Mouse (Mus musculus): ENCODE data around the gene Dynll1. TPM values are rescaled to one million over a fixed set of nuclear protein-coding genes. Genes with fewer than 3 reads are reported as not detected.

Gene Dynll1
- 1,324 and 1,567 TPM in 2 replicates for polyA plus RNA-seq (2015; fragmentation: Nextera tagmentation; extraction: Ambion mirVana)

GRCm38 (mm10) chr5:115300792-115301614, at the start of gene Dynll1:
Gene Dynll1 (minus strand): TSS chr5:115300999.
- peaks cover 15% of the 10 kb centered on the region for H3K36me3 ChIP-seq
- peak; percentile 98 for ATAC-seq (ENCODE audit: insufficient read depth, low FRiP score, low read depth)
- peaks cover 26% of the 10 kb centered on the region for H3K4me1 ChIP-seq
- peak within 1 kb of the TSS; percentile 95 for H3K27ac ChIP-seq
- no peaks in the 10 kb centered on the region for H3K9me3 ChIP-seq
- no peaks in the 10 kb centered on the region for H3K27me3 ChIP-seq (replicated peaks)
- WGBS = under 1% methylated on average over 66 of the region's 66 CpGs
- H3K4me3 ChIP-seq (replicated peaks) = peak within 1 kb of the TSS; percentile 95
- H3K4me2 ChIP-seq = peak within 1 kb of the TSS; percentile 83
- H3K9ac ChIP-seq = peak within 1 kb of the TSS; percentile 95

GRCm38 (mm10) chr5:115349225-115349555, 48.4 kb upstream of the Dynll1 start:
- peaks cover 10% of the 10 kb centered on the region for H3K4me1 ChIP-seq
- H3K27me3 ChIP-seq (replicated peaks) = no peaks in the 10 kb centered on the region
- ATAC-seq (ENCODE audit: insufficient read depth, low FRiP score, low read depth) = peak; percentile 16; the same call in 1 of the 2 replicates
- peaks cover 14% of the 10 kb centered on the region for H3K36me3 ChIP-seq
- peak overlapping the region; percentile 60; the same call in 1 of the 2 replicates for H3K9ac ChIP-seq
- peak overlapping the region; percentile 75 for H3K4me2 ChIP-seq
- H3K4me3 ChIP-seq (replicated peaks) = peak overlapping the region; percentile 93
- H3K9me3 ChIP-seq = no peaks in the 10 kb centered on the region
- 1% methylated on average over 18 of the region's 18 CpGs for WGBS
- peak overlapping the region; percentile 90 for H3K27ac ChIP-seq

GRCm38 (mm10) chr5:115348546-115349224, 47.9 kb upstream of the Dynll1 start, which contains the start of gene Cox6a1:
Gene Cox6a1 (minus strand): TSS chr5:115348981.
- WGBS = under 1% methylated on average over 73 of the region's 74 CpGs

GRCm38 (mm10) chr5:115347564-115347963, 46.8 kb upstream of the Dynll1 start:
- H3K9me3 ChIP-seq = no peaks in the 10 kb centered on the region
- no peaks in the 10 kb centered on the region for H3K27me3 ChIP-seq (replicated peaks)
- H3K36me3 ChIP-seq = peaks cover 30% of the 10 kb centered on the region
- H3K4me1 ChIP-seq = peaks cover 10% of the 10 kb centered on the region
- H3K4me2 ChIP-seq = peak overlapping the region; percentile 75
- H3K27ac ChIP-seq = no peak overlapping the region
- peak overlapping the region; percentile 93 for H3K4me3 ChIP-seq (replicated peaks)
- 0 out of 2 replicates have a peak, but pooled peaks have one; percentile 51 for ATAC-seq (ENCODE audit: insufficient read depth, low FRiP score, low read depth)
- H3K9ac ChIP-seq = no peak overlapping the region
- 0% methylated on average over 5 of the region's 5 CpGs for WGBS

More at GRCm38 (mm10) chr5:115348546-115349224, 47.9 kb upstream of the Dynll1 start, which contains the start of gene Cox6a1:
- Histone ChIP-seq H3K27me3 (replicated peaks) (no peaks in the 10 kb centered on the region), H3K4me1 (peaks cover 10% of the 10 kb centered on the region), H3K36me3 (peaks cover 19% of the 10 kb centered on the region), H3K27ac (peak within 1 kb of the TSS; percentile 90), H3K9ac (peak within 1 kb of the TSS; percentile 85), H3K4me3 (replicated peaks) (peak within 1 kb of the TSS; percentile 93), H3K9me3 (no peaks in the 10 kb centered on the region), H3K4me2 (peak within 1 kb of the TSS; percentile 75)
- peak; percentile 93 for ATAC-seq (ENCODE audit: insufficient read depth, low FRiP score, low read depth)

- Histone ChIP-seq H3K4me3 (replicated peaks) (peak overlapping the region; percentile 91), H3K4me1 (peaks cover 6% of the 10 kb centered on the region; the same call in 1 of the 2 replicates), H3K36me3 (peaks cover 30% of the 10 kb centered on the region), H3K9ac (peak overlapping the region; percentile 85; the same call in 1 of the 2 replicates), H3K4me2 (peak overlapping the region; percentile 62), H3K27me3 (replicated peaks) (no peaks in the 10 kb centered on the region), H3K27ac (peak overlapping the region; percentile 86), H3K9me3 (no peaks in the 10 kb centered on the region)
- 11% methylated on average over 36 of the region's 36 CpGs for WGBS
- peak; percentile 74 for ATAC-seq (ENCODE audit: insufficient read depth, low FRiP score, low read depth)
Measured at GRCm38 (mm10) chr5:115341314-115342165, 40.7 kb upstream of the Dynll1 start.

GRCm38 (mm10) chr5:115340577-115341313, 39.9 kb upstream of the Dynll1 start, which contains the start of the genes Gatc and Triap1:
Gene Gatc (minus strand): TSS chr5:115341178.
Gene Triap1 (plus strand): TSS chr5:115341225.
- Histone ChIP-seq H3K27ac (peak within 1 kb of the TSS; percentile 86), H3K9me3 (no peaks in the 10 kb centered on the region), H3K4me1 (peaks cover 6% of the 10 kb centered on the region; the same call in 1 of the 2 replicates), H3K27me3 (replicated peaks) (no peaks in the 10 kb centered on the region), H3K4me2 (peak within 1 kb of the TSS; percentile 62), H3K36me3 (peaks cover 34% of the 10 kb centered on the region), H3K9ac (peak within 1 kb of the TSS; percentile 85), H3K4me3 (replicated peaks) (peak within 1 kb of the TSS; percentile 91)
- WGBS = under 1% methylated on average over 62 of the region's 62 CpGs
- ATAC-seq (ENCODE audit: insufficient read depth, low FRiP score, low read depth) = peak; percentile 88

- Histone ChIP-seq H3K9ac (no peak overlapping the region), H3K27ac (no peak overlapping the region), H3K9me3 (no peaks in the 10 kb centered on the region), H3K36me3 (peaks cover 34% of the 10 kb centered on the region), H3K4me1 (peaks cover 8% of the 10 kb centered on the region; the same call in 1 of the 2 replicates), H3K4me3 (replicated peaks) (peak overlapping the region; percentile 91), H3K4me2 (peak overlapping the region; percentile 62), H3K27me3 (replicated peaks) (no peaks in the 10 kb centered on the region)
- WGBS = 13% methylated on average over 7 of the region's 7 CpGs
- ATAC-seq (ENCODE audit: insufficient read depth, low FRiP score, low read depth) = no peak
Measured at GRCm38 (mm10) chr5:115340007-115340406, 39.2 kb upstream of the Dynll1 start.

- H3K27ac ChIP-seq = no peak overlapping the region
- peaks cover 54% of the 10 kb centered on the region for H3K36me3 ChIP-seq
- no peak overlapping the region for H3K4me2 ChIP-seq
- H3K4me1 ChIP-seq = peaks cover 9% of the 10 kb centered on the region
- ATAC-seq (ENCODE audit: insufficient read depth, low FRiP score, low read depth) = peak; percentile 78
- H3K27me3 ChIP-seq (replicated peaks) = no peaks in the 10 kb centered on the region
- no peak overlapping the region for H3K9ac ChIP-seq
- WGBS = 75% methylated on average over 3 of the region's 3 CpGs
- no peak overlapping the region for H3K4me3 ChIP-seq (replicated peaks)
- no peaks in the 10 kb centered on the region for H3K9me3 ChIP-seq
Measured at GRCm38 (mm10) chr5:115333626-115334025, 32.8 kb upstream of the Dynll1 start.

- Histone ChIP-seq H3K27ac (no peak overlapping the region), H3K9ac (no peak overlapping the region), H3K36me3 (peaks cover 50% of the 10 kb centered on the region), H3K4me2 (no peak overlapping the region), H3K4me3 (replicated peaks) (no peak overlapping the region), H3K27me3 (replicated peaks) (no peaks in the 10 kb centered on the region), H3K9me3 (no peaks in the 10 kb centered on the region), H3K4me1 (peaks cover 18% of the 10 kb centered on the region)
- 83% methylated on average over 9 of the region's 9 CpGs for WGBS
- ATAC-seq (ENCODE audit: insufficient read depth, low FRiP score, low read depth) = no peak
Measured at GRCm38 (mm10) chr5:115330955-115331354, 30.2 kb upstream of the Dynll1 start.

GRCm38 (mm10) chr5:115327610-115328548, 27.1 kb upstream of the Dynll1 start:
- Histone ChIP-seq H3K4me2 (peak overlapping the region; percentile 60), H3K27ac (peak overlapping the region; percentile 88), H3K27me3 (replicated peaks) (no peaks in the 10 kb centered on the region), H3K9me3 (no peaks in the 10 kb centered on the region), H3K4me1 (peaks cover 19% of the 10 kb centered on the region), H3K36me3 (peaks cover 23% of the 10 kb centered on the region), H3K4me3 (replicated peaks) (peak overlapping the region; percentile 94), H3K9ac (peak overlapping the region; percentile 90; the same call in 1 of the 2 replicates)
- under 1% methylated on average over 53 of the region's 55 CpGs for WGBS
- ATAC-seq (ENCODE audit: insufficient read depth, low FRiP score, low read depth) = no peak

All from stomach, embryonic 15.5 days (tissue).